In the genomic region with DNA sequence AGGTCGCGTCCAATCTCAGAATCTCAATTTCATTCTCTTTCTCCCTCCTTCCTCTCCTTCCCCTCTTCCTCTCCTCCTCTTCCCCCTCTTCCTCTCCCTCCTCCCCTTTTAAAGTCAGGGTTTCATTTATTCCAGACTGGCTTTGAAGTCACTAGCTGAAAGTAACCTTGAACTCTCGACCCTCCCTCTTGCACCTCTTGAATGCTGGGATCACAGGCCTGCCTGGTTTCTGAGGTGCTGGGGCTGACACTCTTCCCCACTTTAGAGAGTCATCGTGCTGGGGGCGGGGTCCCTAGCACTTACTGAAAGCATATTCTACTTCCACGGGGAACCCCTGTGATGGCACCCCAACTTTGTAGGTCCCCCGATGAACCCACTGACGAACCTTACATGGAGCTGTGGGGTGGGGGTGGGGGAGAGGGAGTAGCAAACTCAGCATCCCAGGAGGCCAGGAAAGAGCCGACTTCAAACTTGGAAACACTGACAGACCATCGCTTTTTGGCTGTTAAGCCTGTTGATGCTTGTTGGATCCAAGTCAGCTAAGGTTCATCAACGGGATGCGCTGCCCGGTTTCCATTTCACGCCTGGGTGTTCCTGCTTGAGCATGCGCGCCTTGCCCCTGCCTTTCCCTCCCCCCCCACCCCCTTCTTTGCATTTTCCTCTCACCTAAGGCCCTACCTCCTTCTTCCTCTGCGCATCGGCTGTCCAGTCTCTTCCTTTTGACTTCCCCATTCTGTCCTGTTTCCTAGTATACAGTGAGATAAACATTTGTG, we compare ENCODE assay signal across 26 mouse cellular contexts.
DNase-seq lines count a peak whose midpoint lies in the region; ATAC-seq and TF ChIP-seq lines count a peak whose summit lies in the region.
"Had no signal": no experiment of that assay in that cellular context is flagged by ENCODE, and none has a peak within 500 bp of the region (broad histone marks: within the 10 kb centered on the region; RNA-seq: fewer than 3 reads in every experiment).

No protein-coding gene starts in this region.

- no peaks in the 10 kb centered on the region for H3K27me3 ChIP-seq in testis, adult 2 months (ENCODE audit: control insufficient read depth, insufficient read depth, low read length)
- H3K27me3 ChIP-seq: forebrain, embryonic 13.5 days had no signal

- H3K4me1 ChIP-seq in testis, adult 2 months (ENCODE audit: control insufficient read depth, insufficient read depth, low read length) = peaks cover 6% of the 10 kb centered on the region

- no peak for TF ChIP-seq POLR2A in testis, adult 2 months (IDR thresholded peaks at IDR 0.05; ENCODE audit: control insufficient read depth, low read depth, low read length)

- H3K36me3 ChIP-seq in testis, adult 2 months (ENCODE audit: control insufficient read depth, insufficient read depth, low read length) = no peaks in the 10 kb centered on the region
- H3K36me3 ChIP-seq: forebrain, embryonic 10.5 days; hindbrain, embryonic 10.5 days; hindbrain, embryonic 13.5 days had no signal

- no peak for ATAC-seq in megakaryocyte, adult 5-6 weeks (ENCODE audit: poor library complexity, severe bottlenecking)
- ATAC-seq: CD4-positive, CD25-positive, alpha-beta regulatory T cell, adult 4 months; forebrain, embryonic 13.5 days; forebrain, embryonic 16.5 days; hindbrain, postnatal 0 days; inflammation-experienced regulatory T-cells, adult 6 months; intestine, embryonic 16.5 days had no signal

- intact Hi-C loops in gastrocnemius, adult 2 months (cut with DNase I) = loop anchor here (5.0 kb wide), 2 partner anchors 46 to 49 kb away; no protein-coding TSS in a partner anchor

- no peak overlapping the region for H3K4me3 ChIP-seq in gastrocnemius, adult 2 months
- H3K4me3 ChIP-seq in testis, adult 2 months (ENCODE audit: control insufficient read depth, low read depth, low read length) = peak overlapping the region; percentile 3; the same call in 1 of the 2 replicates
- H3K4me3 ChIP-seq: forebrain, embryonic 10.5 days; forebrain, embryonic 13.5 days; hindbrain, embryonic 10.5 days; hindbrain, embryonic 13.5 days had no signal

- no peak for TF ChIP-seq CTCF in gastrocnemius, adult 2 months (IDR thresholded peaks at IDR 0.05)
- no peak for TF ChIP-seq CTCF in testis, adult 2 months (IDR thresholded peaks at IDR 0.05; ENCODE audit: control insufficient read depth, insufficient read depth, insufficient replicate concordance, low read depth, low read length)

- DNase-seq in gastrocnemius, adult 2 months = peak; percentile 45
- no peak for DNase-seq in gastrocnemius, adult 8-10 months (ENCODE audit: low spot score in 2 of 2)
- no peak for DNase-seq in testis, postnatal 10 days (ENCODE audit: low spot score)
- peak; percentile 71 for DNase-seq in ES-CJ7 (ENCODE audit: low read depth, low spot score)
- peak; percentile 71 for DNase-seq in ZHBTc4 (ENCODE audit: low read depth, low spot score)
- DNase-seq in layer of hippocampus, adult 9-10 months (ENCODE audit: low spot score) = no peak
- DNase-seq: adrenal gland, adult 2 months; adrenal gland, postnatal 14 days; cerebellum, adult 11 months; cerebellum, adult 2 months; cerebellum, adult 9-11 months; cerebellum, postnatal 25 days; heart, adult 11 months; heart, postnatal 36 days; kidney, adult 18-20 months had no signal

- peak overlapping the region; percentile 56 for H3K27ac ChIP-seq in gastrocnemius, adult 2 months
- no peak overlapping the region for H3K27ac ChIP-seq in testis, adult 2 months (ENCODE audit: control insufficient read depth, insufficient read depth, low read depth, low read length)
- H3K27ac ChIP-seq: forebrain, embryonic 10.5 days; forebrain, embryonic 13.5 days; hindbrain, embryonic 10.5 days; hindbrain, embryonic 13.5 days; hindbrain, postnatal 0 days had no signal

Comparison
In these comparisons a context has a peak if more than half of its experiments do, and no peak if none do; other contexts are left out.
1. DNase-seq: peak in gastrocnemius, adult 2 months (single experiment), ES-CJ7 (single experiment) and ZHBTc4 (single experiment); none in gastrocnemius, adult 8-10 months (0 of 2), testis, postnatal 10 days (single experiment) and layer of hippocampus, adult 9-10 months (single experiment).